Mouse (Mus musculus): ENCODE results near the gene Oaz2.
"Not testable (repeated sequence)": the region's sequence is repeated elsewhere in the genome, so short reads cannot be mapped to it uniquely, and the experiment has no call there.

The Oaz2 gene

DNA sequence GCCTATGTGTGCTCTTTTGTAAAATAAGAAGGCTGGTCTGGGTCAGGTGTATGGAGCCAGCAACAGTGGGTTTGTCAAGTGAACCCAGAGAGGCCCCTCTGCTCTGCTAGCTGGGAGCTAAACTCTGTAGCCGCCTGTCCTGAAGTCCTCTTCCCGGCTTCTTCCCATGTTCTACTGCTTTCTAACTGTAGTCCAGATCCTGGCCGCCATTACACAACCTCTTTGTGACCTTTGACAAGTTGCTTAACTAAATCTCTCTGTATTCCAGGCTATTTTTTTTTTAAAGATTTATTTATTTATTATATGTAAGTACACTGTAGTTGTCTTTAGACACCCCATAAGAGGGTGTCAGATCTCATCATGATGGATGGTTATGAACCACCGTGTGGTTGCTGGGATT, 14.1 kb upstream of the Oaz2 start:
- no peak for DNase-seq

DNA sequence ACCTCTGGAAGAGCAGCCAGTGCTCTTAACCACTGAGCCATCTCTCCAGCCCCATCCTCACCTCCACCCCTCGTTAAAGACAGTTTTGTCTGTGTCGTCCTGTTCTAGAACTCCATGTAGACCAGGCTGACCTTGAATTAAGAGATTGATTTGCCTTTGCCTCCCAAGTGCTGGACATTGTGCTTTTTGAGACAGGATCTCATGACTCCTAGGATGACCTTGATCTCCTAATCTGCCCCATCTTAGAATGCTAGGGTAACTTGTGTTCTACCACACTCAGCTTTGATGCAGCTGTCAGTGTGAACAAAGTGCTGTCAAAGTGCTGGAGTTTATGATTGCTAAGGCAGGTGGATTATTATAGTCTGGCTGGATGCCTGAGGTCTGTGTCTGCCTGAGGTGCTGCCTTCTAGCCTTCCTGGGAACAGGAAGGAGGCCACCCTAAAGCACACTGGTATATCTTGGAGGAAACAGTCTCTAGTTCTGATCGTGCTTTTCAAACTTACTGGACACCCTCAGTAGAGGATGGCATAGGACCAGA, 13.0 kb upstream of the Oaz2 start:
- no peak for DNase-seq

DNA sequence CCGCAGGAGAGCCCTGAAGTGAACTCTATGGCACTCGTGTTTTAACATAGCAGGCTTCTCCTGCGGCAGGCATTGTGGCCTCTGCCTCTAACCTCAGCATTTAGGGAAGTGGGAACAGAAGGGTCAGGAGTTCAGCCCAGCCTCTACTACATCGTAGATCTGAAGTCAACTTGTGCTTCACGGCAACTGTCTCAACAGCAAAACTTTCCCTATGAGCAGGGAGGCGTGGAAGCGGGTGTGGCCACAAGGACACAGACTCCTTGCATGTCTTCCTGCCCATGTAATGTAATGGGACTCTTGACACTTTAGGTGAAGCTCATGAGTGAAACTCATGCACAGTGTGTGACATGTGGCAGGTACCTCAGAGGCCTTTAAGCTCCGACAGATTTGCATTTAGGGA, 12.3 kb upstream of the Oaz2 start:
- no peak for DNase-seq

DNA sequence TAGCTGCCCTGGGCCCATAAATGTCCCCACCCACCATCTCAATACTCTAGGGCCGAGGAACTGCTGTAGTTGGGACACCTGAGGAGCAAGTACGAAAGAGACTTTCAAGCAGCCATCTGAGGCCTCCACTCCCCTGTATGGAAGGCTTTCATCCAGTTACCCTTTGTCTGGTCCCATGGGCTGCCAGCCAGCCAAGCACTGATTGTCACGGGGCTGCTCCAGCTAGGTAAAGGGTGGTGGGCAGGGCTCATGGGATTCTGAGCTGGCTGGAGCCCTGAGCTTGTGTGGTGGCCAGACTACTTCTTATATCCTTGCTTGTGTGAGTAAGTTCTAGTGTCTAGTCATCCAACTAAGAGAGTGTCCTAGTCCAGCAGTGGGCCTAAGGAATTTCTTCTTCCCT, 10.6 kb upstream of the Oaz2 start:
- DNase-seq = no peak

DNA sequence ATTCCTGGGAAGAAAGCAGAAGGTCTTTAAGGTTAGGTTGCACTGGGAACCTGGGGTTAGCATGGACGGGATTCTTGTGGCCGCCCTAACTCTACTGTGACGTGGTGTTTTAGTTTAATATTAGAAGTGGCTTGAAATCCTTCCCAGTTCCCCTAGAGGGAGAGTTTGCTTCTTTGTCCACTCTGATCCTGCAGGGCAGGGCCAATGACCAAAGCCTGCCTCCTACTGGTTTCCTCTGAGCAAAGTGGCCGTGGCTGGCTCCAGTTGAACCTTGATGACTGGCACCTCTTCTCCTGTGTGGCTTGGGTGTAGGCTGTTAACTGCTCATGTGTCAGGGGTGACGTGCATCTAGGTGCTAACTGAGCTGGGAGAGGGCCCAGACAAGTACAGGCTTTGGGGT, 6.8 kb upstream of the Oaz2 start:
- no peak for DNase-seq

DNA sequence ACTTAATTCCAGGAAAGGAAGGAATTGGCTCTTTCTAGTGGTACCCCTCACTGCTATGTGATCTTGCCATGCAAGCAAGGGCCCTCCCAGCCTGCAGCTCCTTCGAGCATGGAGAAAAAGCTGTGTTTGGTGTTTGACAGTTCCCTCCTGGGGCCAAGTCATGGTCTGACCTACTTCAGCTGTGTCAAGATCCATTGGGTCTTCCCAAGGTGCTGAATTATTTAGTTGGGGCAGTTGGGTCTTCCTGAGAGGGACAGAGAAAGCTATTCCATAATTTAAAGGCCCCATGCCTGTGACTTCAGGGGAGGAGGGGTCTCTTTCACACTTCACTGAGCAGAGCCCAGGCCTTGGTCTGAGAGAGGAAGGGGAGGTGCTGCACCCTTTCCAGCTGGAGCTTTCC, 6.3 kb upstream of the Oaz2 start:
- DNase-seq = no peak

DNA sequence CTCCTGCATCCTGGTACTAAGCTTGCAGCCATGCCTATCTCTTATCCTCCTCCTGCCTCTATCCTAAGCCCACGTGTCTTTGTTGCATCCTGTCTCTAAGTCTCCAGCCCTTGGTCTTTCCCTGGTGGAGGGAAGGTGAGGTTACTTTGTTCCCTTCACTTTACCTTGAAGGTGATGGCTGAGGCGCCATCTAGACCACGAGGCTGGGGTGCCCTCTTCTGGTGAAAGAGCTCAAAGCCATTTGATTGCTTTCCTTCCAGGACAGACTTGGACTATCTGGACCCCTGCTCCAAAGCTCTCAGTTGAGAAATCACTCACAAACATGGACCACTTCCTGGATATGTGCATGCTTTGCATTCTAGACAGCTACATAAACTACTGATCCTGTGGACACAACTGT, 3.6 kb upstream of the Oaz2 start:
- DNase-seq = no peak

DNA sequence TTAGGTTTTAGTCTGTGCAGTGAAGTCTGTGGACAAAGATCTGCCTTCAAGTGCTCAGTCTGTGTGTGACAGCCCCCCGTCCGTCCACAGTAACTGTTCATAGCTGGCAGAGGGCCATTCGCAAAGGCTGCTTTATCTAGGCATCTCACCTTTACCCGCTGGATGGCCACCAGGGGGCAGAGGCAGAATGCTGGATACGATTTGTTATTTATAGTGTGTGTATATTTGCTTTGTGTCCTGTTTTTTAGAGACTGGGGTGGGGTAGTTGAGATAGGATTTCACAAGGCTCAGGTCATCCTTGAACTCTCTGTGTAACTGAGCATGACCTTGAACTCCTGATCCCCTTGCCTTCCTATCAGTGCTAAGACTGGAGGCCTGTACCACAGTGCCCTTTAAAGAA, 1.8 kb upstream of the Oaz2 start:
- peak; percentile 51 for DNase-seq

DNA sequence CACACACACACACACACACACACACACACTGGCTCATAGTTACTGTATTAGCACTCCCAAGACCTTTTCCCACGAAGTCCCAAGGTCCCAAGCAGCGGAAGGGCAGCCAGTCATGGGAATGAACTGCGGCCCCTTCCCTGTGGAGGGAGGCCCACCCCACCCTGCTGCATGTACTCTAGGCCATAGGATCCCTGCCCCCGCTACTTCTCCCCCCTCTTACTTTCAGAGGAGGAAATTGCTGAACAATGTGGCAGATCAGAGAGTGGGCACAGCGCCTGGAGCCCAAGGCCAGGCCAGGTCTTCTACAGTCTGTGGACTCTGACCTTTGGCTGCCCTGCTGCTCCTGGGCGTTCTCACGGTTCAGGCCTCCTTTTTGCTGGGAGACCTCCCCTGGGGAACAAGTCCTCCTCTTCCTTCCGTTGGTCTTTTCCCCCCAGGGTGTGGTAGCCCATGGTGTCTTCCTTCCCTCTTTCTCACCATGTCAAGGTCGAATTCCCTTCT, 3.7 kb downstream of the Oaz2 start:
- no peak for DNase-seq

DNA sequence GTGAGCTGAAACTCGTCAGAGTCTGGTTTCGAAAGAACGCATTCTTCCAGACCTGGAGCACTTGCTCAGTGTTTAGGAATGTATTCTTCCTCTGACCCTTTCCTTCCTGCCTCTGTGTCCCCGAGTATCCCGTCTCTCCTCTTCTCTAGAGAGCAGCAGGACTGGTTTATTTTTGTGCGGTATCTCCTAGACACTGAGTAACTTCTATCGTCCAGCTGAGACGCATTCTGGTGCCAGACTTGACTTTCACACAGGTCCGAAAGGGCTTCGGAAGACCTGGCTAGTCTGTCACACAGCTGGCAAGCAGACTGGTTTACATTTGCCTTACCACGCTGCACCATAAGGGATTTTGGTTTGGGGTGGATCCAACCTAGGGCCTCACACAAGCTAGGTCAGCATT, 5.2 kb downstream of the Oaz2 start:
- DNase-seq = no peak

DNA sequence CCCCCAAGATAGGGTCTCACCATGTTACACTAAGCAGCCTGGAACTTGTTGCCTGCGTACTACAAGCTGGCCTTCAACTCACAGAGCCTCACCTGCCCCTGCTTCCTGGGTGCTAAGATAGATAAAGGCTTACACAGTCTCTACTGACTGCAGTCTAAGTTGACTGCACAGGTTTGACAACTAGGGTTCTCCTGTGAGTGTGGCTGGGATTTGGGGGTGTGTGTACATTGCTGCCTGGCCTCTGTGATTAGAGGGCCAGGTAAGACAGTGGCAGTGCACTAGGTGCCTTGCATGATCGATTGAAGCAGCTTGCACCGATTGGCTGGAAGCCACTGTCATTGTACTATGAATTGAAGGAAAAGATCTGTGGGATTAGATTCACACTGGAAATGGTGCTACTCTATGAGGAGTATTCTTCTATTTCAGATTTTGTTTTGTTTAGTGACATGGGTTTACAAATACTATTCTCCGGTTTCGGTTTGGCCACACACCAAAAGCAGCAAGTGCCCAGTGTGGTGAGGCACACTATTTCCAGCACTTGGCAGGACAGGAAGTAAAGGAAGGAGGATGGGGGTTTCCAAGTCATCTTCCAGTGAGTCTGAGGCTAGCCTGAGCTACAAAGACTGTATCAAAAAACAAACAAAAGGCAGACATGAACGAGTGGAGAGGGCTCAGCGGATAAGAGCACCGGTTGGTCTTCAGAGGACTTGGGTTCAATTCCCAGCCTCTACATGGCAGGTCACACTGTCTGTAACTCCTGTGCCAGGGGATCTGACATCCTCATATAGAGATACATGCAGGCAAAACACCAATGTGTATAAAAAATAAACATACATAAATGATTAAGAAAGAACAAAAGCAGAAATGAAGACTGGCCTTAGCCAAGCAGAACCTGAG, 7.9 kb downstream of the Oaz2 start:
- DNase-seq = no peak

DNA sequence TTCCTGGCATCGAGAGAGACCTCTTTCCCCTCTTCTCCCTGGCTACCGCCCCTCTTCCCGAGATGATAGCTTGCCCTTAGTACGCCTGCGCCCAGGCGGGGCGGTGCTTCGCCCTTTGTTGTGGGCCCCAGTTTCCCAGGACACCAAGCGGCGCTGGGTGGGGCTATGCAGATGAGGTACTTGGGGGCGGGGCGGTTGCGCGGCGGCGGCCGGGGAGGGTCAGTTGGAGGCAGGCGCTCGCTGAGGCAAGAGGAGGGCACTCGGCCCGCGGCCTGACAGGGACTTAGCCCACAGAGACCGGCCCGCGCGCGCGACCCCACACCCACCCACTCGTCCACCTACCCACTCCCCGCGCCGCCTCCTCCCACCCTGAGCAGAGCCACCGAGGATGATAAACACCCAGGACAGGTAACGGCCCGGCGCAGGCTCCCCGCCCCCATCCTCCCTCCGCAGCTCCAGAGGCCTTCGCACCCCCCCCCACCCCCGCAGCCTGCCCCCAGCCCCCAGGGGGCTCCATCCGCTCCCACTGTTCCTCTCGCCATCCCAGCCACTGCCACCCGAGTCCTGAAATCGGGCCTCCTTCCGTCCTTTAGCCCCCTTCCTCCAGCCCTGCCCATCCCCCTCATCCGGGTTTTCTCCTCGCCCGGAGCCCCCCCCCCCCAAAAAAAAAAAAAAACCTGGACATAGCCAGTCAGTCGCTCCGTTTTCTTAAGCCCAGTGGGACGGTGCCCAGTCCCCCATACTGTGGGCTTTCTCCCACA, 8.7 kb downstream of the Oaz2 start:
- DNase-seq = peak; percentile 97

DNA sequence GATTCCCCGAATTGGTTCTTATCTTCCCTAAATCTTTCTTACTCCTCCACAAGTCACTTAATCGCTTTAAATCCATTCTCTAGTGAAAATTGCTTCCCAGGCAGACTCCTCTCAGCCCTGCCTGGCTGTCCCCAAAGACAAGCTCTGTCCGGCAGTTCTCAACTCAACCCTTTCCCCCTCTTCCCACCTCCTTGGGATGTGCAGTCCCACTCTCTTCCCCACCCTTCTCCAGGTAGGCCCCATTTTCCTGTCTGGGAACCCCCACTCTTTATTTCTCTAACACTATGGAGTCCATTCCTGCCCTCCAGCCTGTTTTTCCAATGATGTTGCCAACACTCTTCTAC, 9.3 kb downstream of the Oaz2 start:
- DNase-seq = no peak

DNA sequence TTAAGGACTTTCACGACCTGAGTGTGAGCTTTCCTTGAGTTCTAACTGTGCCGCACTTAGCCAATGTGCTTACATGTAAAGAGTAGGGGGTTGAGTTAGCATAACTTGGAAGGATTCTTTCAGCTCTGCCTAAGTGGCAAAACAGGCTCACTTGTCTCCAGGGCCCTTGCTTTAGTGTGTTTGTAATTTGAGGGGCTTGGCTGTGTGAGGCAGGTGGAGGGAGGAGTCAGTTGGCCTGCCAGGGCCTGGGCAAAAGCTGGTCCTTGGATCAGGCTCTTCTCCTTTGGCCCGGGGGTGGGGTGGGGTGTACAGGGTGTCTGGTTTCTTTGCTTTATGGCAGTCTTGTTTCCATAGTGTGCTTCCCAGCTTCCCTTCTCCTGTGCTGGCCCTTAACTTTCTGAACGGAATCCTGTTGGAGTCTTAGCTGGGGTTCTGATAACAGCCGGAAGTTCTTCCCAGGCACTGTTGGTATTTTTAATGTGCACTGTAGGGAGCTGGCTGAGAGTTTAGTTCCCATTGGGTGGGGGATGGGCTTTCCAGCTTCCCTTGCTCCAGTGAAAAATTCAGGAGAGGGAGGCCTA, 11.5 kb downstream of the Oaz2 start:
- no peak for DNase-seq

DNA sequence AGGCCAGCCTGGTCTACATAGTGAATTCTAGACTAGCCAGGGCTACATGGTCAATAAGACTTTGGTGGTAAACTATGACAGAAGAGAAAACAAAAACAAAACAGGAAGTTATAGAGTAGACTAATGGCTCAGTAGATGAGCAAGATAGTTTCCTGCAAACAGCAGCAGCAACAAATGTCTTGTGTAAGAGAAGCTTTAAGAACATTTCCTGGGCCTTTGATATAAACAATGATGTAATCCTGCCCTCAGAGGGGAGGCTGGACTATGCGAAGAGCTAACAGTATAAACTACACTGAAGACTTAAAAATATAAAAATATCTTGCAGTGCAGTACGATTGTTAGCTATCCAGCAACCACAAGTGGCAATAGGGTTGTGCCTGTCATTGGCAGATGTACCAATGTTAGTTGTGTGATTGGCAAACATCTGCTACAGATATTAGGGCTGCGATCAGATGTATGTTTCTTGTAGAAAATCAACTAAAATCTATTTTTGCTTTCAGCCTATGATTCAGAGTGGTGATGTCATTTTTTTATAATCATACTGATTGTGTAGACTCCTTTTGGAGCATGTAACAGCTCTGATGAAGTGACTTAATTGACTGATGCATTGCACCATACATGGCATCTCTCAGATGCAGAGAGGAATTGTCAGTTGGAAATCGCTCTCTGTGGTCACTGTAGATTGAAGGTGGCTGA, 13.3 kb downstream of the Oaz2 start:
- DNase-seq = no peak

DNA sequence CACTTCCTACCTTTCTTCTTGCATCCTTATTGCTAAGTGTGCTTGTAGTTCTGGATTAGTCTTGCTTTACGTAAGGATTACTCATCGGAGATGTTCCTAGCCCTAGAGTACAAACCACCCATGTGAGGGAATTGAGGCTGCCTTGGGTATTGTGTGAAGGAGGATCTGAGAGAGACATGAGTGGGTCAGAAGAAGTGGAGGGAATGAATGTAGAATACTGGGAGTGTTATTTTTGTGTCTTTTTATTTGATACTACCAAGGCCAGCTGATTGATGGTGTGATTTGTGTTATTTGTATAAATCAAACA, 13.8 kb downstream of the Oaz2 start:
- no peak for DNase-seq

DNA sequence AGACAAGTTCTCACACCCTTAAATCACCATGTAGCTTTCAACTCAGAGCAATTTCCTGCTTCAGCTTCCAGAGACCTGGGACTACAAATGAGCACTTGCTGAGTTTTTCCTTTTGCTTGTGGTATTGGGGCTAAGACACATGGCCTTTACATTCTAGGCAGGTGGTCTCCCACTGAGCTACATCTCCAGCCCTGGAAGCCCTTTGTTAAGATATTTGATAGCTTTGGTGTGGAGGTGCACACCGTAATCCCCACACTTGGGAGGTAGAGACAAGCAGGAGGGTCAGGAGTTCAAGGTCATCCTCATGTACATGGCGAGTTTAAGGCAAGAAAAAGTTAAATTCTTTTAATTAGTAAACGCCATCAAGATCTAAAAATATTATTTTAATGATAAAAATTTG, 14.4 kb downstream of the Oaz2 start:
- no peak for DNase-seq

DNA sequence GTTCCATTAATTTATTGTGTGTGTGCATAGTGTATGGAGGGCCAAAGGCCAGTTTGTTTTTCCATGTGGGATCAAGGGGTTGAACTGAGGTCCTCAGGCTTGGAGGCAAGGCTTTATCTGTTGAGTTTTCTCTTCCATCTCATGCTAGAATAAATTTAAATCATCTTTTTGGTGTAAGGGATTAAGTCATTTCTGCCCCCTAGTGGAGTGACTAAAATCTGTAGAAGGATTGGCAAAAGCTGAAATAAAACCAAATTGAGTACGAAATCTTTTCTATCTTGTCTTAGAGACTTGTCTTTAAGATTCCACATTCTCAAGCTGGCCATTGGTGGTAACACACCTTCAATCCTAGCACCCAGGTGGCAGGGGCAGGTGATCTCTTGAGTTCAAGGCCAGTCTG, 15.2 kb downstream of the Oaz2 start:
- no peak for DNase-seq

DNA sequence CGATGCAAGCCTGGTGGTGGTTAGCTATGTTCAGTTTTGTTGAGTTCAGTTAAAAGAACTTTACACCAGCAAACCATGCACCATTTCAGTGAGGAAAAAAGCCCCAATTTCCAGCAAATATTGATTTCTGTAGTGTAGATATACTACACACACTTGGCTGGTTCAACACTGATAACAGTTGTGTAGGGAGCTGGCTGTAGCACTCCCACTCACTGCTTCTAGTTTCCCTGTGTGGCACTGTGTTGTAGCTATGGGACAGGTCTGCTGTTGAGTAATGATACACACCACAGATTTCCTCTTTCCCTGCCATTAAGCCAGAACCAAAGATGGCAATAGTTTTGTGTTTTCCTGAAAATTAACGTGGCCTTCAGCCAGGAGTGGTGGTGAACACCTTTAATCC, 16.9 kb downstream of the Oaz2 start:
- no peak for DNase-seq

DNA sequence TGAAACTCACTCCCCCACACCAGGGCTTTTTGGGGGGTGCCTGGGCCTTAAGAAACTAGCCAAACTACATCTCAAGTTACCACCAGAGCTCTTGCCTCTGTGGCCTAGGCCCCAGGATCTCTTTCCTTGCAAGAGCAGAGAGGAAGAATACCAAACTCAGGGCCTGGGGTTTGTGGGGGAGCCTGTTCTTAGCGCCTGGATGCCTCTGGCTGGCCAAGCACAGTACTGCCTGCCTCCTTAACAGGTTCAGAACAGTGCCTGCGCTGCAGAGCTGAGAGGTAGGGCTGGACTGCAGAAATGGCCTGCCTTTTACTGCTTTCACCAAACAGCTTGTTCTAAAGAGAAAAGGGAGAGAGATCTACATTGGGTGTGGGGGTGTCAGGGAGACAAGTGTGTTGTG, 22.1 kb downstream of the Oaz2 start:
- DNase-seq = not testable (repeated sequence)

DNA sequence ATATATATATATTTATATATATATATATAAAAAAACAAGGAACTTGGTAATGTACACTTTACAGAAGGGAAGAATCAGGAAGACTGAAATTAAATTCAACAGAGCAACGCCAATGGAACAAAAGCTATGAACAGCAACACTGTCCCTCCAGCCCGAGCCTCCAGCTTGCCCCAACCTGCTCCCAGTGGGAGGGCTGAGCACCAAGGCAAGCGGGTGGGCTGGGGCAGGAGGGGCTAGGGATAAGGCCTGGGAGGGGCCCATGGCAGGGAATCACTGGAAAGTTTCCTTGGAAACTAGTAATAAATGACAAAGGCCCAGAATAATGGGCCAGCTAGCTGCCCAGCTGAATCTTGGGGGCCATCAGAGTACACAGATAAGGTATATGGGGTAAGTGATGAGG, 24.7 kb downstream of the Oaz2 start:
- DNase-seq = no peak

DNA sequence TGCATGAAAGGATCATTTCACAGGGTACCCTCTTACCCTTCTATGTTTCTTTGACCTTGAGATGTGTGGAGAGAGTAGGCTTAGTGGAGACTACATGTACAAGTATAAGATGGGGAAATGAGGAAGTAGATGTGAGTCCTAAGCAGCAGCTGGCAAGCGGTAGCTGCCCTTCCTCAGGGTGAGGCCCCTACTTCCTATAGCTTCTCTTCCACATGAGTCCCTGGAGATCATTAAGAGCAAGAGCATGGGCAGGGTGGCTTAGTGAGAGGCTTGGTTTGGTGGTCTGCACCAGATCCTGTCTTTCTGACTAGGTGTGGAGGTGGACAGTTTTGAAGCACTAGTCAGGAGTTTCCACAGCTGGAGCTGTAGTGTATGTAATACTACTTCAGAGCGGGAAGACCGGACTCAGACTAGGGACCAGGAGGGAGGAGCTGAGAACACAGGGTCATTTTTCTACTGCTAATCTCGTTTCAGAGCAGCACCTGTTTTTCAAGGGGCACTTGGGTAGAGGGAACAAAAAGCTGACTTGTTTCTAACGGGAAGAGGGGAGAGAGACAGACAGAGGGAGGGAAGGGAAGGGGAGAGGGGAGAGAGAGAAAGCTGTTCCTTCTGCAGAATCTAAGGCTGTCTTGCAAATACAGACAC, 25.3 kb downstream of the Oaz2 start:
- DNase-seq = no peak

DNA sequence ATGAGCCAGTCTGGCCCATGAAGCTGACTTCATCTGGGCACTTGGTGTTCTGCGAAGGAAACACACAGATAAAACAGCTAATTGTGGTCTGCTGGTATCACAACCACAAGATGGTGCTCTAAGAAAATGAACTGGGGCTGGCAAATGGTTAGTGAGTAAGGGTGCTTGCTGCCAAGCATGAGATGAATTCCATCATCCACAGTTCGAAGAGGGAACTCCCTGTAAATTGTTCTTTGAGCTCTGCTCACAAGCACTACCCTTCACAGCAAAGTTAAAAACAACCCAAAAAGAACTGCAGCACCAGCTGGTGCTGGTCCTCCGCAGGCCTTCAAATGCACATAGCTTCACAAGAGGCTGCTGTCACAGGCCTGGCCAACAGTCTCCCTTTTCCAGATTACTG, 27.8 kb downstream of the Oaz2 start:
- peak; percentile 83 for DNase-seq
